Mouse (Mus musculus): ENCODE measurements at regions not wholly inside any gene's neighbourhood (a gene's known extent, or its start where the extent isn't known, plus 50 kb on each side); places are given as distances from the start of the nearest gene placed in this dataset.
"Not testable (repeated sequence)": the region's sequence is repeated elsewhere in the genome, so short reads cannot be mapped to it uniquely, and the experiment has no call there.

DNA sequence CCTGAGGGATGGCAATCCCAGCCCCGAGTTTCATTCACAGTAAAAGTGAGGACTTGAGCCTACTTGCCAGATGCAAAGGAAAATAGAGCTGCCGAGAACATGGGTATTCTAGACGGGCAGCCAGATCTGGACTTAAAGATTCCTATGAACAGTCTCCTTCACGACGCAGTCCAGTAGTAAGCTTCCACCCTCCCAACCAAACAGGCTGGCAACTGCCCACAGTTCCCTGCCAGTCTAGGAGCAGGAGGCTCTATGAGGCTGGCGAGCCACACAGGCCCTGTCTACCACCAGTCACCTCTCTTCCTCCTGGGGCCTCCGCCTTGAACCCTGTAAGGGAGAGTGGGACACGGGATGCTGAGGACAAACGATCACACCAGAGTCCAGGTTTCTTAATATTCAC is 153.5 kb upstream of the Snrpn start:
- no peak for DNase-seq

GRCm38 (mm10) chr7:60244187-60244866 is 104.3 kb upstream of the Snrpn start:
- DNase-seq, result peak; percentile 60

DNA sequence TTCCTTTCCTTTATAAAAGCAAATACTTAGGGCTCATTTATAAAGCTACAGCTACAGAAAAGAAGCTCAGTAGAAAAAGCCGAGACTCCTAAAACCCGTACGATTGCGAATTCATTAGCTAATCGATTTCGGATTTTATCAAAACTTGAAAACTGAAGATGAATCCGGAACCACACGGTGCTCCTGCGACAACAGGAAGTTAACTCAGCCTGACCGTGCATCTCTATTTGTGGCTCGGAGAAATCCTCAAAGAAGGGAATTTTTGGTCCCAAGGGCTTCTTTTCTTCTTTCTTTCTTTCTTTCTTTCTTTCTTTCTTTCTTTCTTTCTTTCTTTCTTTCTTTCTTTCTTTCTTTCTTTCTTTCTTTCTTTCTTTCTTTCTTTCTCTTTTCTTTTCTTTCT is 103.7 kb upstream of the Snrpn start:
- DNase-seq, result peak; percentile 48

GRCm38 (mm10) chr7:60238595-60239195 is 98.7 kb upstream of the Snrpn start:
- DNase-seq, result peak; percentile 23

DNA sequence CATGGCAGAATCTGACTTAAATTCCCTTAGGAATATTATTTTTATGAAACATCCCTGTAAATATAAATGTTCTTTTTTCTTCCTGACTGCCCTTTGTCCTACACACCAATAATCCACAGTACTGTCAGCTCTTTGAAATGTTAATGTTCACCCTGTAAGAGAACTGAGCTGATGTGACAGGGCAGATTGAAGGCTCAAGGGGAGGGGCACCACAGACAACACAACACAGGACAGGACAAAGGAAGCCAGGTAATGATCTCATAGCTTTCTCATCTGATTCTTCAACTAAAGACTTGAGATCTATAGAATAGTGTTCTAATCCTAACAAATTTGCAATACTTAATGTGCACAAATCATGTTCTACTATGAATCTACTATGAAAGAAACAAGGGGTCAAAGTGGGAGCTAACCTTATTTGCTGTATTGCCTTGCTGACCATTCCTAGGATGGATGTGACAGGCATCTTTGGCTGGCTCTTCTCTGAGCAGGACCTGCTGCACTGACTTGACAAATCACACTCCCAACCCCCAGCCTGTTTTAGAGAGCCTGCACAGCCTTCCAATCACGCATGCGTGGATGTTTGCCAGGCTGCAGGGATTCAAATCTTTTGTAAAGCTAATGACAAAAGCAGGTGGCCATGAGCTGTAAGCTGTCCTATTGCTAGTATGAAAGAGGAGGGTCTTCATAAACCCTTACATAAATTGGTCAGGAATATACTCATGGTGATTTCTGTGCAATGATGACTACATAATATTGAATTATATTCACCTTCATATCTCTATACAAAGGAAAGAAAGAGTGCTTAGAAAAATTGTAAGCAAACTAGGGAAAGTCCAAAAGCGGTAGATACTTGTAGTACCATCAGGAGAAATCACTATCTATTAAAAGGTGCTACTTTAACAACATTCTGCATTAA is 76.6 kb upstream of the Snrpn start:
- DNase-seq, result not testable (repeated sequence)
